Mouse (Mus musculus): ENCODE measurements around the gene Grk5.

DNA sequence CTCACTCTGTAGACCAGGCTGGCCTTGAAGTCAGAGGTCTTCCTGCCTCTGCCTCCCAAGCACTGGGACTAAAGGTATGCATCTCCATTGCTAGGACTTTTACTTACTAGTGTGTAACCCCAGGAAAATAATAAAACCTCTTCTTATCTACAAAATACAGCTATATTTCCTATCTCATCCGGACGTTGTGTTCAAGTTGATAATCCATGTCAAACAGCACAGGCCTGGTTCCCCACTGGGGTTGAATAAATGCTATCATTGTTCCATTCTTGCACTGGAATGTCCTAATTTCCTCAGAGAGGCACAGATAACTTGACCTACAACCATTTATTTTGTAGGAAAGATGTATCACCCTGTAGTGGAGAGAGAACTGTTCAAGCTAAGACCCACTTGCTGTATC, 1.9 kb upstream of the Grk5 start:
- TF ChIP-seq CTCF (conservative IDR thresholded peaks at IDR 0.05; ENCODE audit: low read length) = no peak
- no peak for TF ChIP-seq NANOG (IDR thresholded peaks at IDR 0.05; ENCODE audit: borderline replicate concordance, low read length)
